Mouse (Mus musculus): ENCODE measurements around the gene Polr1e. TPM values are rescaled to one million over a fixed set of nuclear protein-coding genes. Genes with fewer than 3 reads are reported as not detected.
"Not testable (repeated sequence)": the region's sequence is repeated elsewhere in the genome, so short reads cannot be mapped to it uniquely, and the experiment has no call there.

Polr1e gene
- polyA plus RNA-seq, 1 experiment from 2014 or later = 34.1 TPM

DNA sequence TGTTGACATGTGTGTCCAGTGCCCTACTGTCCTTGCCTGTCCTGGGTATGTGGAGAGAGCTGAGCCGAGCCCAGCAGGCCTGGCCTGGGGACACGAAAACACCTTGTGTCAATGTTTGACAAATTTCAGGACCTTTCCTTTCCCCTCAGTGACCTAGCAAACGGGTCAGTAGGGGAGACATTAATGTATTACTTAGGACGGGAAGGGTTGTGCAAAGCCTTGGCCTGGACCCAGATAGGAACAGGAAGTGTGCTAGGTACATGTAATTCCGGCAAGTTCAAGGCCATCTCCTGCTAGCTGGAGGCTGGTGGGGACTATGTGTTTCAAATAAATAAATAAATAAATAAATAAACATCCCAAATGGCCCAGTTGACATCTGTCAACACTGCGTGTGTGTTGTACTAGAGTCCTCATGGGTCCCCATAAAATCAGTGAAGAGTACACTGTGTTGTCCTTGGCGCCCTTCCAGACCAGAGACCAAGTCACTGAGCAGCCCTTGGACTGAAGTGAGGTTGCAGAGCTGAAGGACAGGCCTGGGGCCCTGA lies 38.5 kb upstream of the Polr1e start:
- 62% methylated on average over 7 of the region's 7 CpGs for whole genome bisulfite sequencing
- Histone ChIP-seq H3K27me3 (replicated peaks; ENCODE audit: control insufficient read depth, insufficient read depth, low read length) (no peaks in the 10 kb centered on the region), H3K4me2 (ENCODE audit: low read depth, low read length) (no peak overlapping the region), H3K9ac (ENCODE audit: low read depth, low read length) (no peak overlapping the region), H3K9me3 (ENCODE audit: control insufficient read depth, low read length) (no peaks in the 10 kb centered on the region), H3K36me3 (ENCODE audit: control insufficient read depth, insufficient read depth, low read length) (0 out of 2 replicates have a peak, but pooled peaks cover 3% of the 10 kb centered on the region), H3K27ac (ENCODE audit: low read length) (no peak overlapping the region), H3K4me3 (ENCODE audit: low read length) (no peak overlapping the region), H3K4me1 (ENCODE audit: control insufficient read depth, insufficient read depth, low read length) (peaks cover 17% of the 10 kb centered on the region)
- no peak for ATAC-seq

DNA sequence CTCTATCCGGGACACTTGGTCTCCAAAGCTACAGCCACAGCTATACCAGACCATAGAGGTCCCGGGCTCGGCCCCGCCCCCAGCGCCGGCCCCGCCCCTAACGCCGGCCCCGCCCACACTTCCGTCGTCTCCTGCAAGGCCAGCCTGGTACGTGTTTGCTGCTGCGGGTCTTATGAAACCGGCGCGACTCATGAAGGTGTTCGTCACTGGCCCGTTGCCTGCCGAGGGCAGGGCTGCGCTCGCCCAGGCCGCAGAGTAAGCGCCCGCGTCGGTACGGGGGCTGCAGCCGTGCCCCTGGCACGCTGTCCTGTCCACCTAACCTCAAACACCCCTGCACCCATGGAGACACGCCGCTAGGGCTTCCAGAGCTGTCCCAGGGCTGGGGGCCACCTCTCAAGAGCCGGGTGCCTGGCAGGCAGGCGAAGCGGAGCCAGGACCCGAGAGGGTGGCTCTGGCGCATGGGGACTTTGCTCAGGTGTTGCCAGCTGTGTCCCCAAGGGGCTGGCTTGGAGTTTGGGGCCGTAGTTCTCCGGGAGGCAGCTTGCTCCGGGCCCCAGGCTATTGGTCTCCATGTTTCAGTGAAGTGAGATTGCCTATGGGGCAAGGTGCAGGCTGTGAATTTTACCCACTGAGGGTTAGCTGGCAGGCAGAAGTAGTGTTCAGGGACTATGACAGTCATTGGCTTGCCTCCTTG lies 37.0 kb upstream of the Polr1e start, which contains the start of gene Grhpr:
Gene Grhpr (plus strand): TSS at position 116 of the 694 bp plus-strand sequence.
- H3K27ac ChIP-seq (ENCODE audit: low read length) = peak within 1 kb of the TSS; percentile 87
- ATAC-seq = peak; percentile 95
- 0 out of 2 replicates have a peak, but pooled peaks cover 3% of the 10 kb centered on the region for H3K36me3 ChIP-seq (ENCODE audit: control insufficient read depth, insufficient read depth, low read length)
- H3K4me3 ChIP-seq (ENCODE audit: low read length) = peak within 1 kb of the TSS; percentile 71
- peak within 1 kb of the TSS; percentile 95 for H3K9ac ChIP-seq (ENCODE audit: low read depth, low read length)
- no peaks in the 10 kb centered on the region for H3K27me3 ChIP-seq (replicated peaks; ENCODE audit: control insufficient read depth, insufficient read depth, low read length)
- peaks cover 17% of the 10 kb centered on the region for H3K4me1 ChIP-seq (ENCODE audit: control insufficient read depth, insufficient read depth, low read length)
- no peaks in the 10 kb centered on the region for H3K9me3 ChIP-seq (ENCODE audit: control insufficient read depth, low read length)
- under 1% methylated on average over 40 of the region's 40 CpGs for WGBS
- H3K4me2 ChIP-seq (ENCODE audit: low read depth, low read length) = peak within 1 kb of the TSS; percentile 81

DNA sequence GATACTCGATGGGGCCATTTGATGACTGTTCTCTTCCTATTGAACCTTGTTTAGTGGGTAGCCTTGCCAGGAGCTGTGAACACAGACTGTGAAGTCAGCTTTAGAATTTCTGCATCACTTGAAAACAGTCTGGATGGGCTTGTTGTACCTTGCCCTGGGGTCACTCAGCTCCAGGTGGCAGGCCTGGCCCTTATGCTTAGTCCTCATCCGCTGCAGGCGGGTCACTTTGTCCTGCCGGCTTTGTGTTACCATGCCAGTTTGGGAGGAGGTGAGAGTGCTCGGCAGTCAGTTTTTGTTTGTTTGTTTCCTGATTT lies 36.5 kb upstream of the Polr1e start:
- H3K27ac ChIP-seq (ENCODE audit: low read length) = peak overlapping the region; percentile 87
- 0 out of 2 replicates have a peak, but pooled peaks have one; percentile 0 for ATAC-seq

DNA sequence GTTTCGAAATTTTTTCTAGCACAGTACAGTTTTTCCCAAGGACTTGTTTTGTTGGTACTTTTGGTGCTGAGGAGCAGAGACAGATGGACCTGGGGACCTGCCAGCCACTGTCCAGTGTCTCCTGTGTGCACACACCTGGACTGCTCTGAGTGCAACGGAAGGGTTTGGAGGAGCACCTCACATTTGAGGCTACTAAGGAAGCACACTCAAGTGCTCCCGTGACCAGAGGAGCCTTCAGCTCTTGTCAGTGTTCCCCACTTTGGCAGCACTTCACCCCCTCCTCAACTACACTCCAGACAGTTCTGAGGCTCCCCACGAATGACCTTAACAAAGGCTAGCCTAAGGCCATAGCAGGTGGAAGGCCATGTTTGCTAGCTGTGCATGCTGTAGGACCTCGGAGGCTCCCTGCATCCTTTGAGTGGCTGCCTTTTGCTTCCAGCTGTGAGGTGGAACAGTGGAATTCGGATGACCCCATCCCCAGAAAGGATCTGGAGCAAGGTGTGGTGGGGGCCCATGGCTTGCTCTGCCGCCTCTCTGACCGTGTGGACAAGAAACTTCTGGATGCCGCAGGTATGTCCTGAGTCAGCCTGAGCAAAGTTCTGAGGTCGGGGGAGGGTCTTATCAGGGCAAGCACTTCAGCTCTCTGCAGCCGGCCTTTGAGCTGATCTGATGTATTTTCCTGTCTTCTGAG lies 35.8 kb upstream of the Polr1e start:
- H3K9me3 ChIP-seq (ENCODE audit: control insufficient read depth, low read length) = no peaks in the 10 kb centered on the region

More for the DNA sequence above, 36.5 kb upstream of the Polr1e start:
- Histone ChIP-seq H3K4me2 (ENCODE audit: low read depth, low read length) (peak overlapping the region; percentile 81), H3K27me3 (replicated peaks; ENCODE audit: control insufficient read depth, insufficient read depth, low read length) (no peaks in the 10 kb centered on the region), H3K9me3 (ENCODE audit: control insufficient read depth, low read length) (no peaks in the 10 kb centered on the region), H3K9ac (ENCODE audit: low read depth, low read length) (peak overlapping the region; percentile 95), H3K4me3 (ENCODE audit: low read length) (peak overlapping the region; percentile 71), H3K4me1 (ENCODE audit: control insufficient read depth, insufficient read depth, low read length) (peaks cover 17% of the 10 kb centered on the region), H3K36me3 (ENCODE audit: control insufficient read depth, insufficient read depth, low read length) (0 out of 2 replicates have a peak, but pooled peaks cover 3% of the 10 kb centered on the region)
- WGBS = 33% methylated on average over 5 of the region's 5 CpGs

DNA sequence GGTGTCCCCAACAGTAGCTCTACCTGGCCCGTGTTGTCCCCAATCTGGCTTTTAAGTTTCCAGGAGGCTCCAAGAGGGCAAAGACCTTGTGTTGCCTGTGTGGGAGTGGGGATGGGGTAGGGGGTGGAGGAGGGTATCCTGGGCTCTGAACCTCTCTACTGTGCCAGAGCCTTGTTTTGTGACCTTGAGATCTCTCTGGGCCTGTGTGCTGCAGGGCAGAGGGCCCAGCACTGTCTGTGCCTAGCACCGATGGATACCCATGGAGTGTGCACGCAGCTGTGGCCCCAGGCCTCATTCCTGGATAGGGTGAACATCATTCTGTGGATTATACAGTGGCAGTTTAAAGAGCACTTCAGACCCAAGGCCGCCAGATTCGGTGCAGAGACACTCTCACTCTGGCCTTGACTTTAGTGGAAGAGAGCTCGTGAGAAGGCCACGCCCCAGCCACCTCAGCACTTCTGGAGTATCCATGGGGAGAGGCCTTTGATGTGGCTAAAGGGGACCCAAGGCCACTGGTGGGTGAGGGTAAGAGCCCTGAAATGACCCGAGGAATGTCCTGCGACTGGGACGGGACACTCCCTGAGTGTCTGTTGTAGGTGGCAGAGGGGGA lies 35.1 kb upstream of the Polr1e start:
- 71% methylated on average over 10 of the region's 10 CpGs for WGBS
- H3K4me3 ChIP-seq (ENCODE audit: low read length) = peak overlapping the region; percentile 71
- H3K4me1 ChIP-seq (ENCODE audit: control insufficient read depth, insufficient read depth, low read length) = peaks cover 17% of the 10 kb centered on the region
- H3K4me2 ChIP-seq (ENCODE audit: low read depth, low read length) = peak overlapping the region; percentile 81
- H3K9me3 ChIP-seq (ENCODE audit: control insufficient read depth, low read length) = no peaks in the 10 kb centered on the region
- peak overlapping the region; percentile 49; the same call in 1 of the 2 replicates for H3K27ac ChIP-seq (ENCODE audit: low read length)
- H3K9ac ChIP-seq (ENCODE audit: low read depth, low read length) = 0 out of 2 replicates have a peak overlapping the region, but pooled peaks have one; percentile 95
- no peaks in the 10 kb centered on the region for H3K27me3 ChIP-seq (replicated peaks; ENCODE audit: control insufficient read depth, insufficient read depth, low read length)
- H3K36me3 ChIP-seq (ENCODE audit: control insufficient read depth, insufficient read depth, low read length) = 0 out of 2 replicates have a peak, but pooled peaks cover 3% of the 10 kb centered on the region
- 0 out of 2 replicates have a peak, but pooled peaks have one; percentile 4 for ATAC-seq

More for the DNA sequence above, 35.8 kb upstream of the Polr1e start:
- peak overlapping the region; percentile 71 for H3K4me3 ChIP-seq (ENCODE audit: low read length)
- 0 out of 2 replicates have a peak, but pooled peaks cover 3% of the 10 kb centered on the region for H3K36me3 ChIP-seq (ENCODE audit: control insufficient read depth, insufficient read depth, low read length)
- peak overlapping the region; percentile 3; the same call in 1 of the 2 replicates for H3K27ac ChIP-seq (ENCODE audit: low read length)
- 56% methylated on average over 11 of the region's 11 CpGs for WGBS
- peaks cover 17% of the 10 kb centered on the region for H3K4me1 ChIP-seq (ENCODE audit: control insufficient read depth, insufficient read depth, low read length)
- H3K27me3 ChIP-seq (replicated peaks; ENCODE audit: control insufficient read depth, insufficient read depth, low read length) = no peaks in the 10 kb centered on the region
- peak; percentile 19; the same call in 1 of the 2 replicates for ATAC-seq
- H3K4me2 ChIP-seq (ENCODE audit: low read depth, low read length) = peak overlapping the region; percentile 81
- H3K9ac ChIP-seq (ENCODE audit: low read depth, low read length) = peak overlapping the region; percentile 95

DNA sequence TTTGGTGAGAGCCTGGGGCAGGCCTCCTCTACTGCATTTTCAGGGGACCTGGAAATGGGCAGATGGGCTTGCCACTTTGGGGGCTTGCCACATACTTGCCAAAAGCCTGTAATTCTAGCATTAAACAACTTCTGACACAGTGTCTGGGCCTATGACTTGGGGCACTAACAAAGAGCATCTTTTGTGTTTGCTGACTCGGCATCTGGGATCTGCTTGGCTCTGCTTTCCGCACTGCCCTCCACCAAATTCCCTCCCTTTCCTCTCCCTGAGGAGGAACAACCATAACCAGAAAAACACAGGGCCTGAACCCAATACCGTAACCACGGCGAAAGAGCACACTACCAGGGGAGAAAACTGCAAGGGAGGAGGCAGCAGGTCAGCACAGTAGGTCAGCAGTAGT lies 27.8 kb upstream of the Polr1e start:
- Histone ChIP-seq H3K4me1 (ENCODE audit: control insufficient read depth, insufficient read depth, low read length) (no peaks in the 10 kb centered on the region), H3K4me2 (ENCODE audit: low read depth, low read length) (no peak overlapping the region), H3K27ac (ENCODE audit: low read length) (no peak overlapping the region), H3K9me3 (ENCODE audit: control insufficient read depth, low read length) (no peaks in the 10 kb centered on the region), H3K9ac (ENCODE audit: low read depth, low read length) (no peak overlapping the region), H3K27me3 (replicated peaks; ENCODE audit: control insufficient read depth, insufficient read depth, low read length) (no peaks in the 10 kb centered on the region), H3K36me3 (ENCODE audit: control insufficient read depth, insufficient read depth, low read length) (peaks cover 7% of the 10 kb centered on the region; the same call in 1 of the 2 replicates), H3K4me3 (ENCODE audit: low read length) (no peak overlapping the region)
- no peak for ATAC-seq
- 93% methylated on average over 5 of the region's 5 CpGs for WGBS

DNA sequence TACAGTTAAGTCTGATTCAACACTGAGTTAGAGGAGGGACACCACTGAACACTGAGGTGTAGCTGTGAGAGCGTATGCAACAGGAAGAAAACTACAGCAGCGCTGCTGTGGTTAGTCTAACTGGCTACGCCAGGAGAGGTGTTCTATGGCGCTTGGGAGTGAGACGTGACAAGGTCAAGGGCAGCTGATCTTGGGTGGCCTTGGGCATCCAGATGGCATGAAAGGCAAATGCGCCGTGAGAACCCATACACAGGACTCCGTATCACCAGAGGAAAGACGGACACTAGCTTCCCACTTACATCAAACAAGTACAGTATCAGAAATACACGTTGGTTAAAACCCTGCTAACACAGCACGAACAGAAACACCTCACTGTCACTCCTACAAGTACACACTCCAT lies 26.1 kb upstream of the Polr1e start:
- not testable (repeated sequence) for H3K4me2 ChIP-seq (ENCODE audit: low read depth, low read length); H3K9ac ChIP-seq (ENCODE audit: low read depth, low read length); H3K27ac ChIP-seq (ENCODE audit: low read length); ATAC-seq; H3K4me3 ChIP-seq (ENCODE audit: low read length); H3K27me3 ChIP-seq (replicated peaks; ENCODE audit: control insufficient read depth, insufficient read depth, low read length); H3K4me1 ChIP-seq (ENCODE audit: control insufficient read depth, insufficient read depth, low read length); H3K36me3 ChIP-seq (ENCODE audit: control insufficient read depth, insufficient read depth, low read length); H3K9me3 ChIP-seq (ENCODE audit: control insufficient read depth, low read length)
- WGBS = 95% methylated on average over 11 of the region's 11 CpGs

DNA sequence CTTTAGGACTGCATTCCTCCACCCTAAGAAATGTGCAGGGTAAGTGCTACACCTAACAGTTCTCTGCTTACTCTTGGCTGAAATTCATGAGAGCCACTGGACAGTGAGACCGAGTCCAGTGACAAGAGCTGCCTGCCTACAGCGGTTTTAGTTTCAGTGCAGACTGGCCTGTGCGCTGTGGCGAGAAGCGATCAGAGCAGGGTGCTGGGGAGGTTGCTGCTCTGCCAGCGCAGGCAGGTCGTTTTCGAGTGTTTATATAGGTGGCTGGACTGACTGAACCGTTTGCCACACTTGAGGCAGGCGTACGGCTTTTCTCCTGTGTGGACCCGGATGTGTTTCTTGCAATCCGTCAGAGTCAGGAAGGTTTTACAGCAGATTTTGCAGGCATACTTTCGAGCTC lies 25.2 kb upstream of the Polr1e start:
- H3K4me3 ChIP-seq (ENCODE audit: low read length); H3K4me1 ChIP-seq (ENCODE audit: control insufficient read depth, insufficient read depth, low read length); H3K27ac ChIP-seq (ENCODE audit: low read length); H3K27me3 ChIP-seq (replicated peaks; ENCODE audit: control insufficient read depth, insufficient read depth, low read length); H3K4me2 ChIP-seq (ENCODE audit: low read depth, low read length); H3K9me3 ChIP-seq (ENCODE audit: control insufficient read depth, low read length); ATAC-seq; H3K9ac ChIP-seq (ENCODE audit: low read depth, low read length); H3K36me3 ChIP-seq (ENCODE audit: control insufficient read depth, insufficient read depth, low read length): not testable (repeated sequence)
- 78% methylated on average over 14 of the region's 14 CpGs for WGBS

DNA sequence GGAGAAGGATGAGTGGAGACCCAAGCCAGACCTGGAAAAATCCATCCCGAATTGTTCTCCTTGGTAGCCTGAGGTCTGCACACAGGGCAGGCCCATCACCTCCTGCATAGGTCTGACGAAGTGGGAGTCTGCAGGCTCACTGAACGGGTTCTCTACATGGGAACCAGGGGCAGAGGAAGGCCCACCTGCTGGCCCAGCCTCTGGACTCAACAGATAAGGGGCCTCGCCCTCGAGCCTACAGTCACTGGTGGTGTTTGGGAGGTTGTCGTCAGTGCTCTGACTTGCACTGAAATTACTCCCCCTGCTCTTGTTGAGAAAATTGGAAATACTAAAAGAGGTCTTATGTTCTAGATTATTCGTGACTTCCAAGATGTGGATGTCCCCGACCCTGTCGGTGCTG lies 24.5 kb upstream of the Polr1e start:
- H3K27me3 ChIP-seq (replicated peaks; ENCODE audit: control insufficient read depth, insufficient read depth, low read length) = no peaks in the 10 kb centered on the region
- peaks cover 7% of the 10 kb centered on the region; the same call in 1 of the 2 replicates for H3K36me3 ChIP-seq (ENCODE audit: control insufficient read depth, insufficient read depth, low read length)
- no peak overlapping the region for H3K9ac ChIP-seq (ENCODE audit: low read depth, low read length)
- H3K27ac ChIP-seq (ENCODE audit: low read length) = no peak overlapping the region
- H3K4me1 ChIP-seq (ENCODE audit: control insufficient read depth, insufficient read depth, low read length) = no peaks in the 10 kb centered on the region
- no peak overlapping the region for H3K4me3 ChIP-seq (ENCODE audit: low read length)
- no peaks in the 10 kb centered on the region for H3K9me3 ChIP-seq (ENCODE audit: control insufficient read depth, low read length)
- 0 out of 2 replicates have a peak, but pooled peaks have one; percentile 46 for ATAC-seq
- H3K4me2 ChIP-seq (ENCODE audit: low read depth, low read length) = no peak overlapping the region
- 87% methylated on average over 9 of the region's 9 CpGs for whole genome bisulfite sequencing

All from intestine, embryonic 16.5 days (tissue).